Mouse (Mus musculus): ENCODE measurements around the gene Ceacam3. TPM values are rescaled to one million over a fixed set of nuclear protein-coding genes. Genes with fewer than 3 reads are reported as not detected.

The Ceacam3 gene
- polyA plus RNA-seq, 1 experiment from 2014 or later = not detected

Other genes with a start within 250 kb of the Ceacam3 start
- 0.26 TPM in 1 of 2 replicates, not detected in the other for gene Ptgir, start 243.8 kb upstream of the Ceacam3 start, polyA plus RNA-seq (2014; fragmentation: Nextera tagmentation; extraction: Ambion mirVana)
- 510 and 527 TPM in 2 replicates for gene Calm3, start 226.2 kb upstream of the Ceacam3 start, polyA plus RNA-seq (2014; fragmentation: Nextera tagmentation; extraction: Ambion mirVana)
- gene Pnmal2, start 205.6 kb upstream of the Ceacam3 start, polyA plus RNA-seq (2014; fragmentation: Nextera tagmentation; extraction: Ambion mirVana) = 96.1 and 96.4 TPM in 2 replicates
- gene Pnmal1, start 190.6 kb upstream of the Ceacam3 start, polyA plus RNA-seq (2014; fragmentation: Nextera tagmentation; extraction: Ambion mirVana) = 52.1 and 63.2 TPM in 2 replicates
- 7.6 and 7.8 TPM in 2 replicates for gene Gm42372, start 167.2 kb upstream of the Ceacam3 start, polyA plus RNA-seq (2014; fragmentation: Nextera tagmentation; extraction: Ambion mirVana)
- 4.4 and 5.4 TPM in 2 replicates for gene Ccdc8, start 157.6 kb upstream of the Ceacam3 start, polyA plus RNA-seq (2014; fragmentation: Nextera tagmentation; extraction: Ambion mirVana)
- 123 and 129 TPM in 2 replicates for gene Ppp5c, start 122.4 kb upstream of the Ceacam3 start, polyA plus RNA-seq (2014; fragmentation: Nextera tagmentation; extraction: Ambion mirVana)
- gene Hif3a, start 87.9 kb upstream of the Ceacam3 start, polyA plus RNA-seq (2014; fragmentation: Nextera tagmentation; extraction: Ambion mirVana) = 4.9 and 6.9 TPM in 2 replicates
- 3.1 and 3.6 TPM in 2 replicates for gene Psg16, start 76.2 kb upstream of the Ceacam3 start, polyA plus RNA-seq (2014; fragmentation: Nextera tagmentation; extraction: Ambion mirVana)
- gene Psg29, start 53.2 kb downstream of the Ceacam3 start, polyA plus RNA-seq (2014; fragmentation: Nextera tagmentation; extraction: Ambion mirVana) = not detected in 2 replicates